Mouse (Mus musculus) limb, embryonic 15.5 days (tissue): ENCODE results near the gene Dgke. TPM values are rescaled to one million over a fixed set of nuclear protein-coding genes. Genes with fewer than 3 reads are reported as not detected.
"Not testable (repeated sequence)": the region's sequence is repeated elsewhere in the genome, so short reads cannot be mapped to it uniquely, and the experiment has no call there.

Experiments
- ATAC-seq: fragments of 200-750 bp; cut with Nextera tagmentation; 2 replicates; pipeline ENCODE4 v1.8.0; 2017; ENCODE audit warnings: low read depth, moderate TSS enrichment; ENCODE audit not compliant: insufficient number of reproducible peaks, low FRiP score, low TSS enrichment
- H3K27ac ChIP-seq: fragments of 300-500 bp; sonication (generic); 2 replicates; pipeline ENCODE4 v1.5.1; 2015; ENCODE audit warnings: moderate library complexity, mild to moderate bottlenecking, inconsistent platforms
- H3K27me3 ChIP-seq: fragments of 300-500 bp; sonication (generic); 2 replicates; pipeline ENCODE4 v1.6.1; 2015; ENCODE audit warnings: inconsistent platforms
- H3K36me3 ChIP-seq: fragments of 300-500 bp; sonication (generic); 2 replicates; pipeline ENCODE4 v1.6.1; 2015; ENCODE audit warnings: inconsistent platforms
- H3K4me1 ChIP-seq: fragments of 300-500 bp; sonication (generic); 2 replicates; pipeline ENCODE4 v1.6.1; 2015; ENCODE audit warnings: inconsistent platforms
- H3K4me2 ChIP-seq: fragments of 300-500 bp; sonication (generic); 2 replicates; pipeline ENCODE4 v1.6.1; 2015; ENCODE audit warnings: mild to moderate bottlenecking, inconsistent platforms
- H3K4me3 ChIP-seq: fragments of 300-500 bp; sonication (generic); 2 replicates; pipeline ENCODE4 v1.5.1; 2015; ENCODE audit warnings: mild to moderate bottlenecking, inconsistent platforms
- H3K9ac ChIP-seq: fragments of 300-500 bp; sonication (generic); 2 replicates; pipeline ENCODE4 v1.6.1; 2015; ENCODE audit warnings: inconsistent platforms
- H3K9me3 ChIP-seq: fragments of 300-500 bp; sonication (generic); 2 replicates; pipeline ENCODE4 v1.6.1; 2016; ENCODE audit warnings: inconsistent platforms
- WGBS: fragments of 180-500 bp; shearing (Covaris S2); methylation state at CpG from one replicate; pipeline ENCODE4 v1.1.7; 2015; 5-methylcytosine and 5-hydroxymethylcytosine counted together
- polyA plus RNA-seq: library from polyadenylated mRNA; unstranded; fragments of >200 nt; fragmentation: Nextera tagmentation; extraction: Ambion mirVana; gene quantifications from 2 replicates; pipeline ENCODE4 v1.2.1, GENCODE M21; 2015

Gene Dgke
- polyA plus RNA-seq, 1 experiment from 2014 or later, result 3.7 TPM

GRCm38 (mm10) chr11:89055931-89056690 is 10.5 kb downstream of the Dgke start:
- Histone ChIP-seq H3K9ac (no peak overlapping the region), H3K27ac (no peak overlapping the region), H3K27me3 (no peaks in the 10 kb centered on the region), H3K36me3 (peaks cover 14% of the 10 kb centered on the region), H3K9me3 (no peaks in the 10 kb centered on the region), H3K4me3 (no peak overlapping the region), H3K4me1 (peaks cover 20% of the 10 kb centered on the region), H3K4me2 (no peak overlapping the region)
- WGBS, result 85% methylated on average over 13 of the region's 13 CpGs
- ATAC-seq, result no peak

- no peak overlapping the region for H3K4me3 ChIP-seq
- 89% methylated on average over 6 of the region's 6 CpGs for WGBS
- H3K4me2 ChIP-seq, result no peak overlapping the region
- H3K36me3 ChIP-seq, result peaks cover 32% of the 10 kb centered on the region
- H3K27me3 ChIP-seq, result no peaks in the 10 kb centered on the region
- no peak for ATAC-seq
- H3K9ac ChIP-seq, result no peak overlapping the region
- no peaks in the 10 kb centered on the region for H3K4me1 ChIP-seq
- no peak overlapping the region for H3K27ac ChIP-seq
- no peaks in the 10 kb centered on the region for H3K9me3 ChIP-seq
Observed at GRCm38 (mm10) chr11:89051767-89052166, 14.9 kb downstream of the Dgke start.

- Histone ChIP-seq H3K4me3 (no peak overlapping the region), H3K27me3 (no peaks in the 10 kb centered on the region), H3K9ac (no peak overlapping the region), H3K9me3 (no peaks in the 10 kb centered on the region), H3K36me3 (peaks cover 64% of the 10 kb centered on the region), H3K4me2 (no peak overlapping the region), H3K4me1 (no peaks in the 10 kb centered on the region), H3K27ac (no peak overlapping the region)
- WGBS, result 92% methylated on average over 3 of the region's 3 CpGs
- ATAC-seq, result no peak
Observed at GRCm38 (mm10) chr11:89046021-89046420, 20.6 kb downstream of the Dgke start.

- not testable (repeated sequence) for H3K4me3 ChIP-seq, ATAC-seq, H3K27ac ChIP-seq, H3K4me2 ChIP-seq, H3K9me3 ChIP-seq, H3K4me1 ChIP-seq, H3K9ac ChIP-seq, H3K27me3 ChIP-seq
- over 99% methylated on average over 3 of the region's 3 CpGs for WGBS
- peaks cover 67% of the 10 kb centered on the region for H3K36me3 ChIP-seq
Observed at GRCm38 (mm10) chr11:89045501-89045900, 21.1 kb downstream of the Dgke start.

GRCm38 (mm10) chr11:89043046-89043445 is 23.6 kb downstream of the Dgke start:
- no peak overlapping the region for H3K4me2 ChIP-seq
- peaks cover 70% of the 10 kb centered on the region for H3K36me3 ChIP-seq
- H3K9ac ChIP-seq, result no peak overlapping the region
- H3K4me1 ChIP-seq, result no peaks in the 10 kb centered on the region
- ATAC-seq, result no peak
- no peak overlapping the region for H3K27ac ChIP-seq
- no peaks in the 10 kb centered on the region for H3K9me3 ChIP-seq
- H3K4me3 ChIP-seq, result no peak overlapping the region
- 80% methylated on average over 7 of the region's 7 CpGs for WGBS
- H3K27me3 ChIP-seq, result no peaks in the 10 kb centered on the region

GRCm38 (mm10) chr11:89041073-89041472 is 25.6 kb downstream of the Dgke start:
- H3K4me2 ChIP-seq, H3K4me1 ChIP-seq, ATAC-seq, H3K4me3 ChIP-seq, H3K9me3 ChIP-seq, H3K9ac ChIP-seq, H3K27ac ChIP-seq, H3K27me3 ChIP-seq: not testable (repeated sequence)
- WGBS, result 85% methylated on average over 6 of the region's 7 CpGs
- H3K36me3 ChIP-seq, result peaks cover 67% of the 10 kb centered on the region

- Histone ChIP-seq H3K9me3 (no peaks in the 10 kb centered on the region), H3K4me2 (no peak overlapping the region), H3K4me1 (no peaks in the 10 kb centered on the region), H3K36me3 (peaks cover 50% of the 10 kb centered on the region), H3K27me3 (no peaks in the 10 kb centered on the region), H3K27ac (no peak overlapping the region), H3K4me3 (no peak overlapping the region), H3K9ac (no peak overlapping the region)
- 36% methylated on average over 3 of the region's 3 CpGs for WGBS
- no peak for ATAC-seq
Observed at GRCm38 (mm10) chr11:89039325-89039724, 27.3 kb downstream of the Dgke start.

GRCm38 (mm10) chr11:89038496-89038895 is 28.2 kb downstream of the Dgke start:
- no peak for ATAC-seq
- Histone ChIP-seq H3K4me3 (no peak overlapping the region), H3K9me3 (no peaks in the 10 kb centered on the region), H3K4me1 (no peaks in the 10 kb centered on the region), H3K27ac (no peak overlapping the region), H3K9ac (no peak overlapping the region), H3K27me3 (no peaks in the 10 kb centered on the region), H3K36me3 (peaks cover 44% of the 10 kb centered on the region), H3K4me2 (no peak overlapping the region)
- 83% methylated on average over 6 of the region's 6 CpGs for WGBS

- no peak for ATAC-seq
- Histone ChIP-seq H3K36me3 (peaks cover 21% of the 10 kb centered on the region), H3K4me3 (no peak overlapping the region), H3K27me3 (no peaks in the 10 kb centered on the region), H3K4me1 (no peaks in the 10 kb centered on the region), H3K4me2 (no peak overlapping the region), H3K9ac (no peak overlapping the region), H3K9me3 (no peaks in the 10 kb centered on the region), H3K27ac (no peak overlapping the region)
- 84% methylated on average over 3 of the region's 3 CpGs for WGBS
Observed at GRCm38 (mm10) chr11:89035552-89035951, 31.1 kb downstream of the Dgke start.

- Histone ChIP-seq H3K4me1 (no peaks in the 10 kb centered on the region), H3K4me2 (no peak overlapping the region), H3K9ac (no peak overlapping the region), H3K27ac (no peak overlapping the region), H3K36me3 (peaks cover 12% of the 10 kb centered on the region), H3K4me3 (no peak overlapping the region), H3K27me3 (no peaks in the 10 kb centered on the region), H3K9me3 (no peaks in the 10 kb centered on the region)
- no peak for ATAC-seq
Observed at GRCm38 (mm10) chr11:89034592-89034991, 32.1 kb downstream of the Dgke start.

GRCm38 (mm10) chr11:89031189-89031588 is 35.5 kb downstream of the Dgke start:
- Histone ChIP-seq H3K9me3 (no peaks in the 10 kb centered on the region), H3K27me3 (no peaks in the 10 kb centered on the region), H3K27ac (no peak overlapping the region), H3K4me2 (no peak overlapping the region), H3K36me3 (no peaks in the 10 kb centered on the region), H3K4me3 (no peak overlapping the region), H3K9ac (no peak overlapping the region), H3K4me1 (no peaks in the 10 kb centered on the region)
- ATAC-seq, result no peak
- WGBS, result 53% methylated on average over 1 of the region's 1 CpGs

GRCm38 (mm10) chr11:89030552-89030951 is 36.1 kb downstream of the Dgke start:
- no peak overlapping the region for H3K4me2 ChIP-seq
- no peaks in the 10 kb centered on the region for H3K4me1 ChIP-seq
- no peak for ATAC-seq
- WGBS, result 87% methylated on average over 6 of the region's 6 CpGs
- H3K9ac ChIP-seq, result no peak overlapping the region
- no peaks in the 10 kb centered on the region for H3K9me3 ChIP-seq
- no peaks in the 10 kb centered on the region for H3K36me3 ChIP-seq
- no peak overlapping the region for H3K27ac ChIP-seq
- no peak overlapping the region for H3K4me3 ChIP-seq
- no peaks in the 10 kb centered on the region for H3K27me3 ChIP-seq
